Mouse (Mus musculus) retina, adult 2 months (tissue): Measurements from ENCODE around the gene Alox12e.

Source experiments
- DNase-seq: peaks from one replicate; pipeline ENCODE4 v3.0.0-alpha.2; 2012; ENCODE audit warnings: low read depth, low spot score

Alox12e gene

GRCm38 (mm10) chr11:70285686-70286085, 36.7 kb downstream of the Alox12e start:
- no peak for DNase-seq

- no peak for DNase-seq
Observed at GRCm38 (mm10) chr11:70284757-70285156, 37.7 kb downstream of the Alox12e start.

GRCm38 (mm10) chr11:70283666-70284065, 38.8 kb downstream of the Alox12e start:
- no peak for DNase-seq

- no peak for DNase-seq
Observed at GRCm38 (mm10) chr11:70280441-70280840, 42.0 kb downstream of the Alox12e start.

GRCm38 (mm10) chr11:70278961-70279360, 43.5 kb downstream of the Alox12e start:
- no peak for DNase-seq

GRCm38 (mm10) chr11:70271641-70272040, 50.8 kb downstream of the Alox12e start:
- DNase-seq, result no peak

- no peak for DNase-seq
Observed at GRCm38 (mm10) chr11:70266405-70266804, 56.0 kb downstream of the Alox12e start.

- no peak for DNase-seq
Observed at GRCm38 (mm10) chr11:70265819-70266218, 56.6 kb downstream of the Alox12e start.
